ENCODE assay signal across 11 mouse cellular contexts in genomic region chr8:114772276-114772849, GRCm38 (mm10).
DNase-seq lines count a peak whose midpoint lies in the region; ATAC-seq and TF ChIP-seq lines count a peak whose summit lies in the region.
"Had no signal": no experiment of that assay in that cellular context is flagged by ENCODE, and none has a peak within 500 bp of the region (broad histone marks: within the 10 kb centered on the region; RNA-seq: fewer than 3 reads in every experiment).

No protein-coding gene starts in this region.

- peaks cover 36% of the 10 kb centered on the region for H3K4me1 ChIP-seq in intestine, embryonic 14.5 days (replicated peaks; ENCODE audit: control insufficient read depth, insufficient read depth, low read length)
- peaks cover 10% of the 10 kb centered on the region; the same call in 1 of the 2 replicates for H3K4me1 ChIP-seq in intestine, postnatal 0 days (replicated peaks; ENCODE audit: control insufficient read depth, insufficient read depth, low read length)
- peaks cover 7% of the 10 kb centered on the region for H3K4me1 ChIP-seq in midbrain, embryonic 11.5 days (ENCODE audit: control insufficient read depth, insufficient read depth, low read length)
- H3K4me1 ChIP-seq in midbrain, embryonic 15.5 days = peaks cover 13% of the 10 kb centered on the region
- H3K4me1 ChIP-seq in intestine, embryonic 16.5 days (ENCODE audit: control insufficient read depth, insufficient read depth, low read length) = peaks cover 45% of the 10 kb centered on the region
- H3K4me1 ChIP-seq in stomach, embryonic 15.5 days = peaks cover 23% of the 10 kb centered on the region

- no peaks in the 10 kb centered on the region for H3K27me3 ChIP-seq in intestine, embryonic 14.5 days (replicated peaks; ENCODE audit: control insufficient read depth, insufficient read depth, low read length)
- H3K27me3 ChIP-seq in intestine, postnatal 0 days (replicated peaks; ENCODE audit: control insufficient read depth, insufficient read depth, low read length) = no peaks in the 10 kb centered on the region
- H3K27me3 ChIP-seq in midbrain, embryonic 11.5 days (ENCODE audit: control insufficient read depth, insufficient read depth, low read length) = no peaks in the 10 kb centered on the region
- no peaks in the 10 kb centered on the region for H3K27me3 ChIP-seq in midbrain, embryonic 15.5 days (replicated peaks)
- no peaks in the 10 kb centered on the region for H3K27me3 ChIP-seq in intestine, embryonic 16.5 days (replicated peaks; ENCODE audit: control insufficient read depth, insufficient read depth, low read length)
- no peaks in the 10 kb centered on the region for H3K27me3 ChIP-seq in stomach, embryonic 15.5 days (replicated peaks)

- 0 out of 2 replicates have a peak overlapping the region, but pooled peaks have one; percentile 35 for H3K27ac ChIP-seq in intestine, embryonic 14.5 days (ENCODE audit: low read depth)
- H3K27ac ChIP-seq in intestine, postnatal 0 days (ENCODE audit: low read depth, low read length) = no peak overlapping the region
- H3K27ac ChIP-seq in midbrain, embryonic 11.5 days (ENCODE audit: low read depth, low read length) = no peak overlapping the region
- no peak overlapping the region for H3K27ac ChIP-seq in midbrain, embryonic 15.5 days
- H3K27ac ChIP-seq in intestine, embryonic 16.5 days (ENCODE audit: low read length) = peak overlapping the region; percentile 64
- H3K27ac ChIP-seq in stomach, embryonic 15.5 days = peak overlapping the region; percentile 86
- H3K27ac ChIP-seq: embryonic facial prominence, embryonic 13.5 days had no signal

- H3K9ac ChIP-seq in intestine, embryonic 14.5 days (ENCODE audit: low read length) = no peak overlapping the region
- no peak overlapping the region for H3K9ac ChIP-seq in intestine, postnatal 0 days (ENCODE audit: low read depth, low read length)
- H3K9ac ChIP-seq in midbrain, embryonic 11.5 days (ENCODE audit: low read length) = no peak overlapping the region
- H3K9ac ChIP-seq in midbrain, embryonic 15.5 days = no peak overlapping the region
- 0 out of 2 replicates have a peak overlapping the region, but pooled peaks have one; percentile 2 for H3K9ac ChIP-seq in intestine, embryonic 16.5 days (ENCODE audit: low read depth, low read length)
- H3K9ac ChIP-seq in stomach, embryonic 15.5 days = no peak overlapping the region
- H3K9ac ChIP-seq: embryonic facial prominence, embryonic 13.5 days; hindbrain, embryonic 15.5 days had no signal

- H3K4me3 ChIP-seq in intestine, embryonic 14.5 days (ENCODE audit: low read depth, low read length) = no peak overlapping the region
- H3K4me3 ChIP-seq in intestine, postnatal 0 days (ENCODE audit: low read depth, low read length) = no peak overlapping the region
- H3K4me3 ChIP-seq in midbrain, embryonic 11.5 days (ENCODE audit: low read depth, low read length) = no peak overlapping the region
- no peak overlapping the region for H3K4me3 ChIP-seq in midbrain, embryonic 15.5 days
- H3K4me3 ChIP-seq in intestine, embryonic 16.5 days (ENCODE audit: low read length) = no peak overlapping the region
- H3K4me3 ChIP-seq in stomach, embryonic 15.5 days (replicated peaks) = no peak overlapping the region
- H3K4me3 ChIP-seq: embryonic facial prominence, embryonic 13.5 days; hindbrain, embryonic 15.5 days had no signal

- no peak for ATAC-seq in intestine, embryonic 14.5 days (replicated peaks; ENCODE audit: low FRiP score, low TSS enrichment, low read depth)
- ATAC-seq in intestine, postnatal 0 days = no peak
- ATAC-seq in midbrain, embryonic 11.5 days (ENCODE audit: low FRiP score) = peak; percentile 54; the same call in 1 of the 2 replicates
- ATAC-seq in midbrain, embryonic 15.5 days (replicated peaks) = no peak
- peak; percentile 53 for ATAC-seq in intestine, embryonic 16.5 days
- no peak for ATAC-seq in stomach, embryonic 15.5 days (ENCODE audit: insufficient read depth, low FRiP score, low read depth)
- ATAC-seq: forebrain, embryonic 16.5 days had no signal

- intact Hi-C loops in left cerebral cortex, postnatal 36 days (cut with DNase I) = loop anchor here (5.0 kb wide), 1 partner anchor 1665 kb away; no protein-coding TSS in a partner anchor

- no peaks in the 10 kb centered on the region for H3K9me3 ChIP-seq in intestine, embryonic 14.5 days (ENCODE audit: control insufficient read depth, low read length)
- H3K9me3 ChIP-seq in intestine, postnatal 0 days (ENCODE audit: control insufficient read depth) = no peaks in the 10 kb centered on the region
- no peaks in the 10 kb centered on the region for H3K9me3 ChIP-seq in midbrain, embryonic 11.5 days (ENCODE audit: control insufficient read depth, low read length)
- H3K9me3 ChIP-seq in midbrain, embryonic 15.5 days = no peaks in the 10 kb centered on the region
- H3K9me3 ChIP-seq in intestine, embryonic 16.5 days (ENCODE audit: control insufficient read depth, low read length) = no peaks in the 10 kb centered on the region
- no peaks in the 10 kb centered on the region for H3K9me3 ChIP-seq in stomach, embryonic 15.5 days
- H3K9me3 ChIP-seq: embryonic facial prominence, embryonic 13.5 days; hindbrain, embryonic 15.5 days had no signal

- no peak for DNase-seq in intestine, embryonic 14.5 days (ENCODE audit: low spot score)
- no peak for DNase-seq in midbrain, embryonic 11.5 days (ENCODE audit: low spot score, missing footprints)
- no peak for DNase-seq in left cerebral cortex, postnatal 36 days (ENCODE audit: low spot score in 2 of 2)
- DNase-seq: cerebellum, adult 8-10 months had no signal

- no peak for TF ChIP-seq CTCF in intestine, postnatal 0 days (IDR thresholded peaks at IDR 0.05; ENCODE audit: low read depth)

- no peaks in the 10 kb centered on the region for H3K36me3 ChIP-seq in intestine, embryonic 14.5 days (ENCODE audit: control insufficient read depth, insufficient read depth, low read length)
- no peaks in the 10 kb centered on the region for H3K36me3 ChIP-seq in intestine, postnatal 0 days (ENCODE audit: control insufficient read depth, insufficient read depth)
- H3K36me3 ChIP-seq in midbrain, embryonic 11.5 days (ENCODE audit: control insufficient read depth, insufficient read depth, low read length) = no peaks in the 10 kb centered on the region
- H3K36me3 ChIP-seq in midbrain, embryonic 15.5 days (replicated peaks) = no peaks in the 10 kb centered on the region
- H3K36me3 ChIP-seq in intestine, embryonic 16.5 days (ENCODE audit: control insufficient read depth, insufficient read depth, low read length) = no peaks in the 10 kb centered on the region
- H3K36me3 ChIP-seq in stomach, embryonic 15.5 days = no peaks in the 10 kb centered on the region
- H3K36me3 ChIP-seq: embryonic facial prominence, embryonic 13.5 days; hindbrain, embryonic 15.5 days had no signal

- H3K4me2 ChIP-seq in intestine, embryonic 14.5 days (ENCODE audit: low read length) = no peak overlapping the region
- H3K4me2 ChIP-seq in intestine, postnatal 0 days (replicated peaks; ENCODE audit: low read depth) = no peak overlapping the region
- H3K4me2 ChIP-seq in midbrain, embryonic 11.5 days = no peak overlapping the region
- H3K4me2 ChIP-seq in midbrain, embryonic 15.5 days = no peak overlapping the region
- no peak overlapping the region for H3K4me2 ChIP-seq in intestine, embryonic 16.5 days (ENCODE audit: low read depth, low read length)
- no peak overlapping the region for H3K4me2 ChIP-seq in stomach, embryonic 15.5 days
- H3K4me2 ChIP-seq: embryonic facial prominence, embryonic 13.5 days; hindbrain, embryonic 15.5 days had no signal

- 28% methylated on average over 1 of the region's 1 CpGs for WGBS in intestine, embryonic 14.5 days
- WGBS in intestine, postnatal 0 days = 40% methylated on average over 1 of the region's 1 CpGs
- 46% methylated on average over 1 of the region's 1 CpGs for WGBS in midbrain, embryonic 11.5 days
- 29% methylated on average over 1 of the region's 1 CpGs for WGBS in midbrain, embryonic 15.5 days
- WGBS in intestine, embryonic 16.5 days = 43% methylated on average over 1 of the region's 1 CpGs
- WGBS in stomach, embryonic 15.5 days = 46% methylated on average over 1 of the region's 1 CpGs

Comparison
In these comparisons a context has a peak if more than half of its experiments do, and no peak if none do; other contexts are left out.
1. ATAC-seq: peak in midbrain, embryonic 11.5 days (single experiment) and intestine, embryonic 16.5 days (single experiment); none in intestine, embryonic 14.5 days (single experiment), intestine, postnatal 0 days (single experiment), midbrain, embryonic 15.5 days (single experiment) and stomach, embryonic 15.5 days (single experiment).
2. H3K27ac ChIP-seq: peak in intestine, embryonic 14.5 days (single experiment), intestine, embryonic 16.5 days (single experiment) and stomach, embryonic 15.5 days (single experiment); none in intestine, postnatal 0 days (single experiment), midbrain, embryonic 11.5 days (single experiment) and midbrain, embryonic 15.5 days (single experiment).